Mouse (Mus musculus) embryo, embryonic 10 days (tissue): ENCODE results near the gene Hoxb4.

Source experiments
- DNase-seq: peaks from one replicate; pipeline ENCODE4 v3.0.0-alpha.2; 2015; ENCODE audit warnings: low spot score

Gene Hoxb4

GRCm38 (mm10) chr11:96333241-96334001 lies 15.4 kb downstream of the Hoxb4 start:
- DNase-seq: peak; percentile 70

DNA sequence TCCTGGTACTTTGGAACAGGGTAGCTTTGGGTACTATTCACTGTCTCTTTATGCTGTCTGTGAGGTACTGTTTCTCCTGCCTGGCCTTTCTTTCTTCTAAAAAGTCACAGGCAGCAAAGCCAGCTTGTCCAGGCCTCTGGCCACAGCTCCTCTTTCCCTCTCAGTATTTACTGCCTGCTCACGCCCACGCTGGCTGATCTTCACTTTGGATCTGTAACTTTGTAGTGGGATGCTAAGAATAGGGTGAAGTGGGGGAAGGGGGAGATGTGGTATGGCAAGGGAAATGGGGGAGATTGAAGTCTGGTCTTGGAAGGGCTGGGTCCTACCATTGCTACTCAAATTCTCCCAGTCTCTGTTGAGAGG lies 15.9 kb downstream of the Hoxb4 start:
- DNase-seq: no peak

DNA sequence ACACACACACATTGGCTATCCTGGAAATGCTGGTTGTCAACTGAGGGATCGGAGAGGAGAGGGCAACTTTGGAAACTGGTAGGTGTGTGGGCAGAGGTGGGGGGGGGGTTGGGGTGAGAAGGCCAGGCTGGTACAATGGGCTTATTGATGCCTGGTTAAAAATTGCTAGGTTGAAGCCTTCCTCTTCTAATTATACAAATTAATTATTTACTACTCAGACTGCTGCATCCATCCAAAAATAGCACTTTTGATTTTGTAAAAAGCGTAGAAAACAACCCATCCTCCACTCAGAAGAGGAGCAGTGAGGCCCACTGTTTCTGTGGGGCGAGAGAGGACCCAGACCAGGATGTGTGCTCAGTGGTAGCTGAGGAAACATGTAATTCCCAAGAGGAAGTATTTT lies 16.9 kb downstream of the Hoxb4 start:
- DNase-seq: no peak

DNA sequence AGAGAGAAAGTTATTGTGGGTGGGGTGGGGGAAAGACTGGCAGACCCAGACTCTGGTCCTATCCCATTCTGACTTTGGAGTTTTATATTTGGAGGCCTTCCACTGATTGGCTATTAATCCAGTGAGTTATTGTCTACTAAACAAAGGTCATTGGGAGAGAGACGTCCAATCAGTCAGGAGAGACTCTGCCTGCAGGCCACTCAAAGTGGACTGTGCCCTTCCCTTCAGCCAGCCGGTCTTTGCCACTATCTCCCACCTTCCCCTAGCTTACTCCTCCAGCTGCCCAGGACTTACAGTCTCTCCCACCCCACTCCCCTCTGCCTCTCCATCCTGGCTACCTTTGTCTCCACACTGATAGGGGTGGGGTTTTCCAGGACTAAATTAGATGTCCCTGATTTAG lies 18.5 kb downstream of the Hoxb4 start:
- no peak for DNase-seq

DNA sequence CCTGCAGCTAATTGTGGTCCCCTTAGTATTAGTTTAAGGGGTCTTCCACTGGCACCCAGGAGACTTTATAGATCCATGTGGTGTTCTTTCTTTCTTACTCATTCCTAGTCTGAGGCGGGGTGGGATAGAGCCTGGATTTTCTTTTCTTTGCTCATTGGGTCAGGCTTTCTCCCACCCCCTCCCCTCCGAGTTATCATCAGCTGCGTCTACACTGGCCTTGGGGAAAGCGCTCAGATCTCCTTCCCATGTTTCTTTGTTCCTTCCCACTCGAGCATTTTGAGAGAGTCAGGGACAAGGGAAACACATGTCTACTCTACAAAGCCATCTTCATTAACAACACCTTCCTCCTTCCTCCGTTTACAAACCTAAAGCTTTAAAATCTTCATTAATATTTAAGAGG lies 19.0 kb downstream of the Hoxb4 start:
- DNase-seq: no peak

DNA sequence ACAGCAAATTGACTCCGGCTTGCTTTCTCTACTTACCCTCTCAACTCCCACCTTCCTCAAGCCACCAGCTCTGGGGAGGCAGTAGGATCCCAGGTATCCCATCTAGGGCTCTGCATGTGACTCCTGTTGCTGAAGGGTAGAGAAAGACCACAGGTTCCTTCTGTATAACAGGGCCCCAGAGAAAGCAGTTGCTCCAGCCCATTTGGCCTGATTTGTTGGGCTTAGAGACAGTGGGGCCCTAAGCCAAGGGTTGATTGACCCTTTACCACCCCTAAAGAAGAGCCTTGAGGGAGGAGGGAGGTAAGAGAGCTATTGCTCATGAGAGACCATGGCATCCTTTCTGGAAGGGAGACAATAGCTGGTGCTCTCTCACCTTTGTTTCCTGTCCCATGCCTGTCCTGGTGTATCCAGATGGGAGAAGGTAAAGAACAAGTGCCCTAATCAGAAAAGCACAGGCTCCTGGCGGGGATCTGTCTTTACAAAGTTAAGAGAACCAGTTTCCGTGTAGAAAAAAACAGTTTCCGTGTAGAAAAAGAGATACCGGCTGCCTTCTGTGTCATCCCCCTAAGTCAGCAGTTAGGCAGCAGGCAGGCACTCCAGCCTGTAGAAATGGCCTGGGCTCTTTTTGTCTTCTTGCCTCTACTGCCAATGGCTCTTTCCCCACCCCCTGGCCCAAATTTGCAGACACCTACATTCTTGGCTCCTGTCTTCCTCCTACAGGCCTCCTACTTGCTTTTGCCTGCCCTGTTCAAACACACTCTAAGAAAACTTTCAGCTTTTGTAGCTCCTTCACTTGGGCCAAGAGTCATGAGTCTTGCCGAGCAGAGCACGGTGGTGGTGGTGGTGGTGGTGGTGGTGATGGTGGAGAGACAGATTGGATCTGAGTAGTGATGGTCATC lies 21.1 kb downstream of the Hoxb4 start:
- DNase-seq: no peak

GRCm38 (mm10) chr11:96340698-96341365 lies 22.8 kb downstream of the Hoxb4 start:
- DNase-seq: peak; percentile 90

DNA sequence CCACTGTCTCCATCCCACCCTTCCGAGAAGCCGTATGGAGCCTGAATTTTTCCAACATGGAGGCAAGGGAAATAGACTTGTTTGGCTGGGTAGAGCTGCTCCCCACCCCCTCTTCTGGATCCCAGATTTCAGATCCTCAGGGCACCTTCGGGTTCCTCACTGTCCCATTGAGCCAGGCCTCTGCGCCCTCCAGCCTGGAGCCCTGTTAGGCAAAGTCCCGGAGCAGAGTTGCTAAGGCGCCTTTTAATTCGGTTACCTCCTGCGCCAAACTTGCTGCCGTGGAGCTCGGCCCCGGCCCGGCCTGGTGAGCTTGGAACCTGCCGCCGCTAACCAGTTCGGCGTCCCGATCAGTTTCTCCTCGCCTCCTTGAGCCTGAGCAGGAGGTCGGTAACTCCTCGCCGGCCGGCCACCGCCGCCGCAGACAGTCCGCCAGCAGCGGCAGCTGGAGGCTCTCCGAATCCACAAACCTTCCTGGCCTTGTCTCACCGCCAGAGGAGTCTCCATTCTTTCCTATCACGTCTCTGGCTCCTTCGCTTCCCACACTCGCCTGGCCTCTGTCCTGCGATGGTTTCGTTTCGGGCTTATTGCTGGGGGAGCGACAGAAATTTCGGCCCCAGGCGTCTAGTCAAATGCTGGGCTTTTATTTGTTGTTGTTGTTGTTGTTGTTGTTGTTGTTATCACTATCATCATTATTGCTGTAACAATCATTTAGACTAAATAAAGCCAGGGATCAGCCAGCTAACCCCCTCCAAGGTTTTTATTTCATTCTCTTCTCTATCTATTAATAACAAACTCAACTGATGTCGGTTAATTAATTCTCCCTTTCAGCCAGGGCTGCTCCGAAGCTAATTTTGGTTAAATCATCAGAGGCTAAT lies 23.9 kb downstream of the Hoxb4 start:
- DNase-seq: peak; percentile 68

DNA sequence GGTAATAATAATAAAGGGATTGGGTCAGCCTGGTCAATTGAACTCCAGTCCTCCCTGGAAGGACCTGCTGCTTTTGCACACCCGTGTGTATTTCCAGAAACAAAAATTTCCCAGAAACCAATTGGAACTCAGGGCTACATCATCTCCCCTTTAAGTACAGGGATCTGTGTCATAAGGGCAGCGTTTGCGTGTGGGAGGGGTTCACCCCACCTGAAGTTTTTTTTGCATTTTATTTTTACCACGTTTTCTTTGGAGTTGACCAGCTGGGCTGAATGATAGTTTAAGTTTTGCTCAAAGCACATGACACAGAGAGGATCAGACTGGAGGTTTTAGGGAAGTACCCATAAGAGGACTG lies 24.5 kb downstream of the Hoxb4 start:
- no peak for DNase-seq

DNA sequence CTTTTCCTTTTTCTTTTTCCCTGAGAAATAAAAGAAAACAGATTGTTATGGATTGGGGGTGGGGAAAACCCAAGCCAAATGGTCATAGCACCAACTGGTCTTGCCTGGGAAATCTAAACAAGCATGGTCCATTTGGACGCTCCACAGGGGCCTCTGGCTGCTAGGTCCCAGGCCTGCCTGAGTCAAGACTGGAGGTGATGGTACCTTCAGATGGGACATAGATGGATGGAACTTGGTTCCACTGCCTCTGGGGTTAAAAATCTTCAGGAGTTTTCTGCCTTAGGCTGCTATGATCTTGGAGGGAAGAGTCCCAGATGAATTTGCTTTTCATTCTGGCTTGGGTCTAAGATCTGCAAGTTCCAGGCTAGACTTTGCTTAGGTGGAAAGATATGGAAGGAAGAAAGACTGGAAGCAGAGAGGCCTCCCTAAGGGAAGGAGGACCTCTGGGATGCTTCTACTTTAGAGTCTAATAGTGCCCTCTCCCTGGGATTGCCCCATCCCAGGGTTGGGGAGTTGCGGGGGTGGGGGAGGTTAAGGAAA lies 25.2 kb downstream of the Hoxb4 start:
- no peak for DNase-seq

DNA sequence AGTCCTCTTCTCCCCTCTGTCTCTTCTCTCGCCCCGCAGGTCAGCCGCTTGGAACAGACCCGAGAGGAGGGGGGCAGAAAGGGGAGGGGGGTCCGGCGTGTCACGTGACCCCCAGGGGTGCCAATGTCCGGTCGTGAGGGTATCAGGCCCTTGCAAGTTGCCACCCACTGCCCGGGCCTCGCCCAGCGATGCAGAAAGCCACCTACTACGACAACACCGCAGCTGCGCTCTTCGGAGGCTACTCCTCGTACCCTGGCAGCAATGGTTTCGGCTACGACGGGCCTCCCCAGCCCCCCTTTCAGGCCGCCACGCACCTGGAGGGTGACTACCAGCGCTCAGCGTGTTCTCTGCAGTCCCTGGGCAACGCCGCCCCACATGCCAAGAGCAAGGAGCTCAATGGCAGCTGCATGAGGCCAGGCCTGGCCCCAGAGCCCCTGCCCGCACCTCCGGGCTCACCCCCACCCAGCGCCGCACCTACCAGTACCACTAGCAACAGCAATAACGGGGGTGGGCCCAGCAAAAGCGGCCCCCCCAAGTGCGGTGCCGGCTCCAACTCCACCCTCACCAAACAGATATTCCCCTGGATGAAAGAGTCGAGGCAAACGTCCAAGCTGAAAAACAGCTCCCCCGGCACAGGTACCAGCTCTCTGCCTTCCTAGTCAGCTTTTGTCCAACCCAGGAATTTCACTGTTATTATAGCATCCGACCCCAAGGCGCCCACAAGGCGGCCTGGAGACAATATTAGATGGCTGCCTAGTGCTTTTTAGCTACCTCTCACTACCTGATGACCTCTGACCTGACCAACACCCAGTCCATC lies 26.2 kb downstream of the Hoxb4 start:
- peak; percentile 71 for DNase-seq

DNA sequence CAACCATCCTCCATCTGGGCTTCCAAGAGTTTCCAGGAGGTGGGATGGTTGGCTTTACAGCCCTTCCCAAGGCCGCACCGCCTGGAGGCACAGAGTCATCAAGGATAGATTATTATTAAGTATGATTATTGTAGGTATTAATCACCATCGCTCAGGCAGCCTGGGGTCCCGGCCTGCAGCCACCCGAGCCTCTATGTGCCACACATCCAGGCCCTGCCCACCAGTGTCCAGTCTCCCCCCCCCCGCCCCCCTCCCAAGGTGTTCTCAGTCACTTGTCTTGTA lies 26.8 kb downstream of the Hoxb4 start:
- DNase-seq: no peak

- no peak for DNase-seq
Measured at GRCm38 (mm10) chr11:96345220-96345892, 27.3 kb downstream of the Hoxb4 start.

DNA sequence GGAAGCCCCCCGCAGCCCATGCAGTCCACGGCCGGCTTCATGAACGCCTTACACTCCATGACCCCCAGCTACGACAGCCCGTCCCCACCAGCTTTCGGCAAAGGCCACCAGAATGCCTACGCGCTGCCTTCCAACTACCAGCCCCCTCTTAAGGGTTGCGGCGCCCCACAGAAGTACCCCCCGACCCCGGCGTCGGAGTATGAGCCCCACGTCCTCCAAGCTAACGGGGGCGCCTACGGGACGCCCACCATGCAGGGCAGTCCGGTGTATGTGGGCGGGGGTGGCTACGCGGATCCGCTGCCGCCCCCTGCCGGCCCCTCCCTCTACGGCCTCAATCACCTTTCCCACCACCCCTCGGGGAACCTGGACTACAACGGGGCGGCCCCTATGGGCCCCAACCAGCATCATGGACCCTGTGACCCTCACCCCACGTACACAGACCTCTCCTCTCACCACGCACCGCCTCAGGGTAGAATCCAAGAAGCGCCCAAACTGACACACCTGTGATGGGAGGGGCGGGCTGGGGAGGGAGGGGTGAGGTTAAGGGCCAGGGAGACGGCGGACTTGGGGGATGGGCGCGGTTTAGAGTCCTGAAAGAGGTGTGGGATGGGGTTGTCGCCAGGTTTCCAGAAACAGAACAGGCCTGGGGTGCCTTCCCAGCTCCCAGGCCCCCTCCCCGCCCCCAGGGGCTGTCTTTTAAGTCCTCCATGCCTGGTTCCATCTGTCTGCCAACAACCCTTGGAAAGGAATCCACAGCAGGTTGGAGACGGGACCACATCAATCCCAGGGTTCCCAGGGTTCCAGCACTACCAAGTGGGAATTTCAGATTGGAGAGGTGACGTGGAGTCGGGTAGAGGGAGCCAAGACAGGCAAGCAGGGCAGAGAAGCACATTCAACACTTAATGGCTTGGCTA lies 28.1 kb downstream of the Hoxb4 start:
- DNase-seq: no peak

GRCm38 (mm10) chr11:96346916-96347520 lies 29.0 kb downstream of the Hoxb4 start:
- no peak for DNase-seq

GRCm38 (mm10) chr11:96347717-96348116 lies 29.6 kb downstream of the Hoxb4 start:
- no peak for DNase-seq

- DNase-seq: peak; percentile 81
Measured at GRCm38 (mm10) chr11:96348141-96348928, 30.3 kb downstream of the Hoxb4 start.

- DNase-seq: no peak
Measured at GRCm38 (mm10) chr11:96348988-96349387, 30.9 kb downstream of the Hoxb4 start.
